Mouse (Mus musculus): ENCODE results near the gene Akap2. TPM values are rescaled to one million over a fixed set of nuclear protein-coding genes. Genes with fewer than 3 reads are reported as not detected.

Akap2 gene
- polyA plus RNA-seq, 1 experiment from 2014 or later, result 5.6 TPM

DNA sequence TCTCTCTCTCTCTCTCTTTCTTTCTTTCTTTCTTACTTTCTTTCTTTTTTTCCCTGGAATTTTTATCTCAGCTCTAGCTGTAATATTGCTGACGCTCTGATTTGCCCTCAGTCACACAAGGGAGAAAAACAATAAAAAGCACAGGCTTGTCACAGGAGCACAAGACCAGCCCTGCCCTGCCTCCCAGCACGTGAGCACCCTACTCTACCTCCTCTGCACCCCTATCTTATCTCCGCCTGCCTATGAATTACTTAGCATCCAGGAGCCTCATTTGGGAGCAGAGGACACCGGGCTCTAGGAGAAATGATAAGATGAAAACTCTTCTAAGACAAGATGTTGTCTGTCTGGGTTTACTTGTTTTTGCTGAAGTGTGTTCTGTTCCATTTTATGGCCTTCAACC is 57.1 kb downstream of the Akap2 start:
- Histone ChIP-seq H3K4me1 (replicated peaks; ENCODE audit: control insufficient read depth, insufficient read depth, low read length) (no peaks in the 10 kb centered on the region), H3K27ac (ENCODE audit: low read depth, low read length) (no peak overlapping the region), H3K9me3 (ENCODE audit: control insufficient read depth, low read length) (no peaks in the 10 kb centered on the region), H3K36me3 (ENCODE audit: control insufficient read depth, insufficient read depth, low read length) (no peaks in the 10 kb centered on the region), H3K4me3 (ENCODE audit: low read depth, low read length) (no peak overlapping the region), H3K4me2 (no peak overlapping the region), H3K9ac (ENCODE audit: low read depth, low read length) (no peak overlapping the region), H3K27me3 (replicated peaks; ENCODE audit: control insufficient read depth, insufficient read depth, low read length) (no peaks in the 10 kb centered on the region)
- no peak for DNase-seq (ENCODE audit: low spot score)
- ATAC-seq (replicated peaks; ENCODE audit: low FRiP score), result no peak; the same call in 1 of the 2 replicates
- 36% methylated on average over 4 of the region's 4 CpGs for WGBS

GRCm38 (mm10) chr4:57775582-57775981 is 58.1 kb downstream of the Akap2 start:
- Histone ChIP-seq H3K4me3 (ENCODE audit: low read depth, low read length) (no peak overlapping the region), H3K4me1 (replicated peaks; ENCODE audit: control insufficient read depth, insufficient read depth, low read length) (no peaks in the 10 kb centered on the region), H3K9ac (ENCODE audit: low read depth, low read length) (no peak overlapping the region), H3K4me2 (no peak overlapping the region), H3K27me3 (replicated peaks; ENCODE audit: control insufficient read depth, insufficient read depth, low read length) (peaks cover 3% of the 10 kb centered on the region; the same call in 1 of the 2 replicates), H3K9me3 (ENCODE audit: control insufficient read depth, low read length) (no peaks in the 10 kb centered on the region), H3K27ac (ENCODE audit: low read depth, low read length) (no peak overlapping the region), H3K36me3 (ENCODE audit: control insufficient read depth, insufficient read depth, low read length) (no peaks in the 10 kb centered on the region)
- DNase-seq (ENCODE audit: low spot score) (no peak), ATAC-seq (replicated peaks; ENCODE audit: low FRiP score) (no peak)

DNA sequence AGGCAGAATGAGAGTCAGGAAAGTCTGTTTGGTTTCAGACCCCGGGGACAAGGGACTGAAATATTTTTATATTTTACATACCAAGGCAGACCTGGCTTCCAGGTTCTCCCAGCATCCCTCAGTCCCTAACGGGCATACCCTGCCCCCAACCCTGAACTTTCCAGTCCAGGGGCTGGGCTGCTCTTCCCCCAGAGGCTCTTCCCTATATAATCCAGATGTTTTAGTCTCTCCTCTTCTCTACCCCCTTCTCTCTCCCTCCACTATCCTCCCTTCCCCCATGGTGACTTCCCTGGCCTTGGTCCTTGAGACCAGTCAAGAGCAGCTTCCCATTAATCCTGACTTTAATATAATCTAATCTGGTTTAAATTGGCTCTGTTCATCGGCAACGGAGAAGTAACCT is 62.9 kb downstream of the Akap2 start:
- Histone ChIP-seq H3K27ac (ENCODE audit: low read depth, low read length) (no peak overlapping the region), H3K4me2 (no peak overlapping the region), H3K4me1 (replicated peaks; ENCODE audit: control insufficient read depth, insufficient read depth, low read length) (peaks cover 5% of the 10 kb centered on the region), H3K9me3 (ENCODE audit: control insufficient read depth, low read length) (no peaks in the 10 kb centered on the region), H3K27me3 (replicated peaks; ENCODE audit: control insufficient read depth, insufficient read depth, low read length) (peaks cover 36% of the 10 kb centered on the region), H3K36me3 (ENCODE audit: control insufficient read depth, insufficient read depth, low read length) (no peaks in the 10 kb centered on the region), H3K9ac (ENCODE audit: low read depth, low read length) (no peak overlapping the region), H3K4me3 (ENCODE audit: low read depth, low read length) (no peak overlapping the region)
- no peak for DNase-seq (ENCODE audit: low spot score)
- ATAC-seq (replicated peaks; ENCODE audit: low FRiP score), result no peak
- WGBS, result 28% methylated on average over 4 of the region's 4 CpGs

GRCm38 (mm10) chr4:57780833-57781641 is 63.6 kb downstream of the Akap2 start:
- Histone ChIP-seq H3K9ac (ENCODE audit: low read depth, low read length) (no peak overlapping the region), H3K36me3 (ENCODE audit: control insufficient read depth, insufficient read depth, low read length) (no peaks in the 10 kb centered on the region), H3K4me1 (replicated peaks; ENCODE audit: control insufficient read depth, insufficient read depth, low read length) (peaks cover 5% of the 10 kb centered on the region), H3K27me3 (replicated peaks; ENCODE audit: control insufficient read depth, insufficient read depth, low read length) (peaks cover 36% of the 10 kb centered on the region), H3K4me2 (peak overlapping the region; percentile 25), H3K4me3 (ENCODE audit: low read depth, low read length) (no peak overlapping the region), H3K27ac (ENCODE audit: low read depth, low read length) (no peak overlapping the region), H3K9me3 (ENCODE audit: control insufficient read depth, low read length) (no peaks in the 10 kb centered on the region)
- ATAC-seq (replicated peaks; ENCODE audit: low FRiP score) (no peak), DNase-seq (ENCODE audit: low spot score) (no peak)
- 11% methylated on average over 20 of the region's 20 CpGs for WGBS

DNA sequence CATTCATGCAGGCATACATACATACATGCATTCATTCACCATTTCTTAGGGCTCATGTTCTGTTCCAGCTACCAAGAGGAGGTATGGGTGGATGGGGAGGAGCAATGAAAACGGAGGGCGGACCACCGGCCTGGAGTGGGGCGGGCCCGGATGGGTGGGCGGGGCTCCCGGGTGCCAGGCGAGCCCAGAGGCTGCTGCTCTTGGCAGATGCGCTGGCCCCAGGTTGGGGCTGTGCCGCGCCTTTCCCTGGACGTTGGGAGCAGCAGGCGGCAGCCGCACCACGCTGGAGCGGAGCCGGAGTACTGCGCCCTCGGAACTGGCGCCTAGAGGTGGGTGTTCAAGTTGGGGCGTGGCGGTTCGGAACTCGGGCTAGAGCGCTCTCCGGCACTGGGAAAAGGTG is 64.5 kb downstream of the Akap2 start:
- ATAC-seq (replicated peaks; ENCODE audit: low FRiP score) (peak; percentile 90), DNase-seq (ENCODE audit: low spot score) (peak; percentile 71)
- Histone ChIP-seq H3K4me1 (replicated peaks; ENCODE audit: control insufficient read depth, insufficient read depth, low read length) (peaks cover 5% of the 10 kb centered on the region), H3K27me3 (replicated peaks; ENCODE audit: control insufficient read depth, insufficient read depth, low read length) (peaks cover 36% of the 10 kb centered on the region), H3K36me3 (ENCODE audit: control insufficient read depth, insufficient read depth, low read length) (no peaks in the 10 kb centered on the region), H3K27ac (ENCODE audit: low read depth, low read length) (no peak overlapping the region), H3K9ac (ENCODE audit: low read depth, low read length) (no peak overlapping the region; the same call in 1 of the 2 replicates), H3K4me3 (ENCODE audit: low read depth, low read length) (peak overlapping the region; percentile 51), H3K9me3 (ENCODE audit: control insufficient read depth, low read length) (no peaks in the 10 kb centered on the region), H3K4me2 (peak overlapping the region; percentile 85)
- WGBS, result under 1% methylated on average over 26 of the region's 26 CpGs

DNA sequence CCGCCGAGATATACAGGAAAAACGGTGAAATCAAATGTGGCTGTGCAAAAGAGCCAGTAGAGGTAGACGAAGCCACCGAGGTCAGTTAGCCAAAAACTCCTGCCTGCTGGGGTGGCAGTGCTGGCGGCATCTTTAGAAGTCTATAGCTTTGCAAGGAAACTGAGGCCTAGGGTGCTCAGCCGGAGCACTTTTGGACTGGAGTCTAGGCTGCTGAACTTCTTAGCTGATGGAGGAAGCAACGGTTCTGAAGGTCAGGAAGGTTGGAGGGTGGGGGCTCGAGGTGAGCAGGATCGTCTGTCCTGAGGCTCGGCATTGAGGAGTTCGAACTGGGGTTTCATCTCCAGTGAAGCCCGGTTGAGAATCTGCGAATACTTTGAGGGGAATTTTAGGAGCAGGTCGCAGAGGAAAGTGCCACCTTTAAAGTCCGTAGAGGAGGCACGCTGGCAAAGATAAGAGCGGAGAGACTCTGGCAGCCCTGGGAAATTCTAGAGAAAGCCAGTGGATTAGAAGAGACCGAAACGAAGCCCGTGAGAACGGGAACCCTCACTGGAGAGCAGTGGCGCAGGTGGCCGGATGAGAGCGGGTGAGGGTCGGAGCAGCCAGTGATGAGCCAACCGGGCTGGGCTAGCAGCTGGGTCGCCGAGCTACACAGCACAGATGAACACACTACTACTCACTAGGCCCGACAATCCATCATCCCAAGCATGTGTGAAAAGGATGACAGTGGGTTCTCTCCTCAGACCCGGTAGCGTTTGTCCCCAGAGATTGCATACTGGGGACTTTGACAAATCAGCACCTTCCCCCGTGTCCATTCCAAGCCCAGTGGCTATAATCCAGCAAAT is 65.3 kb downstream of the Akap2 start:
- ATAC-seq (replicated peaks; ENCODE audit: low FRiP score) (0 out of 2 replicates have a peak, but pooled peaks have one; percentile 18), DNase-seq (ENCODE audit: low spot score) (no peak)
- Histone ChIP-seq H3K27me3 (replicated peaks; ENCODE audit: control insufficient read depth, insufficient read depth, low read length) (peaks cover 36% of the 10 kb centered on the region), H3K4me1 (replicated peaks; ENCODE audit: control insufficient read depth, insufficient read depth, low read length) (peaks cover 5% of the 10 kb centered on the region), H3K36me3 (ENCODE audit: control insufficient read depth, insufficient read depth, low read length) (no peaks in the 10 kb centered on the region), H3K9ac (ENCODE audit: low read depth, low read length) (no peak overlapping the region; the same call in 1 of the 2 replicates), H3K9me3 (ENCODE audit: control insufficient read depth, low read length) (no peaks in the 10 kb centered on the region), H3K27ac (ENCODE audit: low read depth, low read length) (no peak overlapping the region), H3K4me2 (peak overlapping the region; percentile 85), H3K4me3 (ENCODE audit: low read depth, low read length) (peak overlapping the region; percentile 51)
- 5% methylated on average over 33 of the region's 33 CpGs for WGBS

GRCm38 (mm10) chr4:57783391-57783770 is 65.9 kb downstream of the Akap2 start:
- H3K4me2 ChIP-seq, result no peak overlapping the region; the same call in 1 of the 2 replicates
- no peak for ATAC-seq (replicated peaks; ENCODE audit: low FRiP score)
- H3K4me3 ChIP-seq (ENCODE audit: low read depth, low read length), result no peak overlapping the region

GRCm38 (mm10) chr4:57783853-57784600 is 66.6 kb downstream of the Akap2 start:
- no peak for ATAC-seq (replicated peaks; ENCODE audit: low FRiP score)
- no peak overlapping the region for H3K27ac ChIP-seq (ENCODE audit: low read depth, low read length)
- no peaks in the 10 kb centered on the region for H3K36me3 ChIP-seq (ENCODE audit: control insufficient read depth, insufficient read depth, low read length)
- peaks cover 36% of the 10 kb centered on the region for H3K27me3 ChIP-seq (replicated peaks; ENCODE audit: control insufficient read depth, insufficient read depth, low read length)
- no peak overlapping the region for H3K4me2 ChIP-seq
- H3K4me3 ChIP-seq (ENCODE audit: low read depth, low read length), result no peak overlapping the region
- no peak for DNase-seq (ENCODE audit: low spot score)
- no peaks in the 10 kb centered on the region for H3K9me3 ChIP-seq (ENCODE audit: control insufficient read depth, low read length)
- WGBS, result 71% methylated on average over 11 of the region's 11 CpGs
- no peak overlapping the region for H3K9ac ChIP-seq (ENCODE audit: low read depth, low read length)
- H3K4me1 ChIP-seq (replicated peaks; ENCODE audit: control insufficient read depth, insufficient read depth, low read length), result peaks cover 5% of the 10 kb centered on the region

More at GRCm38 (mm10) chr4:57783391-57783770, 65.9 kb downstream of the Akap2 start:
- DNase-seq (ENCODE audit: low spot score), result no peak
- Histone ChIP-seq H3K9ac (ENCODE audit: low read depth, low read length) (no peak overlapping the region), H3K9me3 (ENCODE audit: control insufficient read depth, low read length) (no peaks in the 10 kb centered on the region), H3K27me3 (replicated peaks; ENCODE audit: control insufficient read depth, insufficient read depth, low read length) (peaks cover 36% of the 10 kb centered on the region), H3K36me3 (ENCODE audit: control insufficient read depth, insufficient read depth, low read length) (no peaks in the 10 kb centered on the region), H3K27ac (ENCODE audit: low read depth, low read length) (no peak overlapping the region), H3K4me1 (replicated peaks; ENCODE audit: control insufficient read depth, insufficient read depth, low read length) (peaks cover 5% of the 10 kb centered on the region)
- 52% methylated on average over 9 of the region's 9 CpGs for WGBS

Measured in liver, embryonic 11.5 days (tissue).